Mouse (Mus musculus): ENCODE measurements around the gene Vil1. TPM values are rescaled to one million over a fixed set of nuclear protein-coding genes. Genes with fewer than 3 reads are reported as not detected.

The Vil1 gene
- polyA plus RNA-seq (2016; fragmentation: Nextera tagmentation; extraction: Ambion mirVana), result 0.15 and 0.17 TPM in 2 replicates

GRCm38 (mm10) chr1:74408589-74409504, at the start of gene Vil1:
Vil1 (plus strand) TSS chr1:74409376.
- WGBS, result 38% methylated on average over 15 of the region's 15 CpGs

GRCm38 (mm10) chr1:74359952-74360517, 49.1 kb upstream of the Vil1 start:
- Histone ChIP-seq H3K27me3 (replicated peaks) (no peaks in the 10 kb centered on the region), H3K27ac (no peak overlapping the region), H3K9me3 (no peaks in the 10 kb centered on the region), H3K9ac (no peak overlapping the region), H3K4me1 (no peaks in the 10 kb centered on the region), H3K4me2 (replicated peaks) (no peak overlapping the region), H3K4me3 (no peak overlapping the region), H3K36me3 (no peaks in the 10 kb centered on the region)
- WGBS, result 87% methylated on average over 5 of the region's 5 CpGs
- ATAC-seq (ENCODE audit: low FRiP score, low read depth), result no peak

More at GRCm38 (mm10) chr1:74408589-74409504, at the start of gene Vil1:
- H3K27ac ChIP-seq, result no peak within 1 kb of the TSS
- H3K9ac ChIP-seq, result no peak within 1 kb of the TSS
- ATAC-seq (ENCODE audit: low FRiP score, low read depth), result no peak
- H3K4me2 ChIP-seq (replicated peaks), result no peak within 1 kb of the TSS
- no peaks in the 10 kb centered on the region for H3K4me1 ChIP-seq
- H3K4me3 ChIP-seq, result no peak within 1 kb of the TSS
- no peaks in the 10 kb centered on the region for H3K9me3 ChIP-seq
- H3K36me3 ChIP-seq, result no peaks in the 10 kb centered on the region
- H3K27me3 ChIP-seq (replicated peaks), result 0 out of 2 replicates have a peak, but pooled peaks cover 4% of the 10 kb centered on the region

- 3% methylated on average over 2 of the region's 2 CpGs for WGBS
Observed at GRCm38 (mm10) chr1:74361812-74362211, 47.4 kb upstream of the Vil1 start, which contains the start of gene Catip. Catip (plus strand) TSS chr1:74362108.

GRCm38 (mm10) chr1:74362325-74363229, 46.6 kb upstream of the Vil1 start:
- no peak overlapping the region for H3K4me2 ChIP-seq (replicated peaks)
- no peak overlapping the region for H3K4me3 ChIP-seq
- no peak for ATAC-seq (ENCODE audit: low FRiP score, low read depth)
- 69% methylated on average over 17 of the region's 17 CpGs for WGBS
- no peaks in the 10 kb centered on the region for H3K27me3 ChIP-seq (replicated peaks)
- no peak overlapping the region; the same call in 1 of the 2 replicates for H3K9ac ChIP-seq
- H3K4me1 ChIP-seq, result no peaks in the 10 kb centered on the region
- no peaks in the 10 kb centered on the region for H3K36me3 ChIP-seq
- no peak overlapping the region for H3K27ac ChIP-seq
- H3K9me3 ChIP-seq, result no peaks in the 10 kb centered on the region

More at GRCm38 (mm10) chr1:74361812-74362211, 47.4 kb upstream of the Vil1 start, which contains the start of gene Catip:
- peak; percentile 56; the same call in 1 of the 2 replicates for ATAC-seq (ENCODE audit: low FRiP score, low read depth)
- H3K4me2 ChIP-seq (replicated peaks), result no peak within 1 kb of the TSS
- H3K4me1 ChIP-seq, result no peaks in the 10 kb centered on the region
- H3K36me3 ChIP-seq, result no peaks in the 10 kb centered on the region
- no peaks in the 10 kb centered on the region for H3K27me3 ChIP-seq (replicated peaks)
- H3K27ac ChIP-seq, result no peak within 1 kb of the TSS
- no peak within 1 kb of the TSS; the same call in 1 of the 2 replicates for H3K9ac ChIP-seq
- H3K9me3 ChIP-seq, result no peaks in the 10 kb centered on the region
- H3K4me3 ChIP-seq, result no peak within 1 kb of the TSS

- H3K27me3 ChIP-seq (replicated peaks), result no peaks in the 10 kb centered on the region
- H3K4me3 ChIP-seq, result no peak overlapping the region
- peaks cover 6% of the 10 kb centered on the region; the same call in 1 of the 2 replicates for H3K4me1 ChIP-seq
- ATAC-seq (ENCODE audit: low FRiP score, low read depth), result no peak
- H3K9ac ChIP-seq, result no peak overlapping the region
- WGBS, result 71% methylated on average over 5 of the region's 5 CpGs
- H3K4me2 ChIP-seq (replicated peaks), result no peak overlapping the region
- H3K9me3 ChIP-seq, result no peaks in the 10 kb centered on the region
- no peaks in the 10 kb centered on the region for H3K36me3 ChIP-seq
- no peak overlapping the region for H3K27ac ChIP-seq
Observed at GRCm38 (mm10) chr1:74363437-74363836, 45.7 kb upstream of the Vil1 start.

- no peak for ATAC-seq (ENCODE audit: low FRiP score, low read depth)
- Histone ChIP-seq H3K9me3 (no peaks in the 10 kb centered on the region), H3K4me2 (replicated peaks) (no peak overlapping the region), H3K27ac (no peak overlapping the region), H3K36me3 (no peaks in the 10 kb centered on the region), H3K4me3 (no peak overlapping the region), H3K4me1 (peaks cover 7% of the 10 kb centered on the region; the same call in 1 of the 2 replicates), H3K27me3 (replicated peaks) (no peaks in the 10 kb centered on the region), H3K9ac (no peak overlapping the region)
- WGBS, result 78% methylated on average over 8 of the region's 8 CpGs
Observed at GRCm38 (mm10) chr1:74364270-74364669, 44.9 kb upstream of the Vil1 start.

GRCm38 (mm10) chr1:74367886-74368645, 41.1 kb upstream of the Vil1 start:
- Histone ChIP-seq H3K4me2 (replicated peaks) (peak overlapping the region; percentile 59), H3K36me3 (no peaks in the 10 kb centered on the region), H3K27ac (no peak overlapping the region), H3K9ac (0 out of 2 replicates have a peak overlapping the region, but pooled peaks have one; percentile 29), H3K4me3 (peak overlapping the region; percentile 16), H3K27me3 (replicated peaks) (no peaks in the 10 kb centered on the region), H3K4me1 (peaks cover 7% of the 10 kb centered on the region; the same call in 1 of the 2 replicates), H3K9me3 (no peaks in the 10 kb centered on the region)
- WGBS, result 19% methylated on average over 34 of the region's 34 CpGs
- peak; percentile 71; the same call in 1 of the 2 replicates for ATAC-seq (ENCODE audit: low FRiP score, low read depth)

- Histone ChIP-seq H3K9me3 (no peaks in the 10 kb centered on the region), H3K4me3 (no peak overlapping the region), H3K9ac (no peak overlapping the region), H3K4me2 (replicated peaks) (no peak overlapping the region), H3K36me3 (no peaks in the 10 kb centered on the region), H3K4me1 (peaks cover 7% of the 10 kb centered on the region; the same call in 1 of the 2 replicates), H3K27ac (no peak overlapping the region), H3K27me3 (replicated peaks) (no peaks in the 10 kb centered on the region)
- ATAC-seq (ENCODE audit: low FRiP score, low read depth), result no peak
- WGBS, result 43% methylated on average over 4 of the region's 4 CpGs
Observed at GRCm38 (mm10) chr1:74370040-74370439, 39.1 kb upstream of the Vil1 start.

- Histone ChIP-seq H3K9ac (no peak overlapping the region), H3K27ac (no peak overlapping the region), H3K36me3 (no peaks in the 10 kb centered on the region), H3K4me2 (replicated peaks) (no peak overlapping the region), H3K27me3 (replicated peaks) (no peaks in the 10 kb centered on the region), H3K4me3 (no peak overlapping the region), H3K9me3 (no peaks in the 10 kb centered on the region), H3K4me1 (peaks cover 2% of the 10 kb centered on the region; the same call in 1 of the 2 replicates)
- WGBS, result 80% methylated on average over 4 of the region's 4 CpGs
- no peak for ATAC-seq (ENCODE audit: low FRiP score, low read depth)
Observed at GRCm38 (mm10) chr1:74373372-74373771, 35.8 kb upstream of the Vil1 start.

GRCm38 (mm10) chr1:74374980-74375379, 34.2 kb upstream of the Vil1 start, which contains the start of gene Slc11a1:
Slc11a1 (plus strand) TSS chr1:74375195.
- no peaks in the 10 kb centered on the region for H3K9me3 ChIP-seq
- no peak within 1 kb of the TSS for H3K4me3 ChIP-seq
- no peaks in the 10 kb centered on the region for H3K36me3 ChIP-seq
- H3K4me1 ChIP-seq, result no peaks in the 10 kb centered on the region
- 74% methylated on average over 8 of the region's 8 CpGs for WGBS
- no peak within 1 kb of the TSS for H3K4me2 ChIP-seq (replicated peaks)
- no peak within 1 kb of the TSS for H3K9ac ChIP-seq
- no peaks in the 10 kb centered on the region for H3K27me3 ChIP-seq (replicated peaks)
- ATAC-seq (ENCODE audit: low FRiP score, low read depth), result no peak
- no peak within 1 kb of the TSS for H3K27ac ChIP-seq

- Histone ChIP-seq H3K9ac (no peak overlapping the region), H3K27me3 (replicated peaks) (no peaks in the 10 kb centered on the region), H3K4me1 (no peaks in the 10 kb centered on the region), H3K4me3 (no peak overlapping the region), H3K9me3 (no peaks in the 10 kb centered on the region), H3K27ac (no peak overlapping the region), H3K36me3 (no peaks in the 10 kb centered on the region), H3K4me2 (replicated peaks) (no peak overlapping the region)
- ATAC-seq (ENCODE audit: low FRiP score, low read depth), result no peak
- WGBS, result 82% methylated on average over 10 of the region's 10 CpGs
Observed at GRCm38 (mm10) chr1:74375561-74375960, 33.6 kb upstream of the Vil1 start.
